Comparison of ENCODE assay signal across 28 mouse cellular contexts in genomic region chr2:170857507-170857906, GRCm38 (mm10).
DNase-seq lines count a peak whose midpoint lies in the region; ATAC-seq and TF ChIP-seq lines count a peak whose summit lies in the region.
"Had no signal": no experiment of that assay in that cellular context is flagged by ENCODE, and none has a peak within 500 bp of the region (broad histone marks: within the 10 kb centered on the region; RNA-seq: fewer than 3 reads in every experiment).

No protein-coding gene starts in this region.

- DNase-seq in hindbrain, embryonic 10.5 days (ENCODE audit: low spot score) = no peak
- DNase-seq in hindbrain, embryonic 14.5 days (ENCODE audit: low spot score) = no peak
- no peak for DNase-seq in kidney, postnatal 4 days
- DNase-seq in kidney, postnatal 0 days (ENCODE audit: low spot score) = peak; percentile 55
- DNase-seq in kidney, postnatal 10 days = no peak
- no peak for DNase-seq in midbrain, embryonic 11.5 days (ENCODE audit: low spot score, missing footprints)
- DNase-seq: adrenal gland, adult 8-10 months; adrenal gland, postnatal 14 days; adrenal gland, postnatal 36 days; B cell, adult 2 months; cerebellum, adult 11-12 months; cerebellum, adult 2 months; cerebellum, adult 9-10 months; cerebellum, postnatal 10 days; cerebellum, postnatal 25 days had no signal

- H3K4me2 ChIP-seq in hindbrain, embryonic 14.5 days (replicated peaks) = no peak overlapping the region
- H3K4me2 ChIP-seq in kidney, embryonic 15.5 days = peak overlapping the region; percentile 24
- no peak overlapping the region for H3K4me2 ChIP-seq in kidney, postnatal 0 days (ENCODE audit: low read length)
- H3K4me2 ChIP-seq in midbrain, embryonic 12.5 days (replicated peaks) = no peak overlapping the region
- H3K4me2 ChIP-seq in midbrain, embryonic 11.5 days = no peak overlapping the region
- H3K4me2 ChIP-seq: embryonic facial prominence, embryonic 13.5 days; embryonic facial prominence, embryonic 15.5 days; forebrain, embryonic 12.5 days had no signal

- ATAC-seq in hindbrain, embryonic 14.5 days (ENCODE audit: low FRiP score) = no peak
- peak; percentile 61; the same call in 1 of the 2 replicates for ATAC-seq in kidney, embryonic 15.5 days (replicated peaks; ENCODE audit: low FRiP score)
- ATAC-seq in kidney, postnatal 0 days (replicated peaks; ENCODE audit: low FRiP score, low read depth) = no peak
- ATAC-seq in midbrain, embryonic 12.5 days (ENCODE audit: low FRiP score, low read depth) = no peak
- ATAC-seq in midbrain, embryonic 11.5 days (ENCODE audit: low FRiP score) = no peak
- ATAC-seq: activated CD4-positive, CD25-positive, alpha-beta regulatory T cell, adult 4 months; CD4-positive, CD25-positive, alpha-beta regulatory T cell, adult 4 months; forebrain, embryonic 14.5 days; Patski had no signal

- H3K9me3 ChIP-seq in hindbrain, embryonic 10.5 days = no peaks in the 10 kb centered on the region
- no peaks in the 10 kb centered on the region for H3K9me3 ChIP-seq in hindbrain, embryonic 14.5 days (ENCODE audit: control insufficient read depth, low read length)
- no peaks in the 10 kb centered on the region for H3K9me3 ChIP-seq in kidney, embryonic 15.5 days (replicated peaks)
- no peaks in the 10 kb centered on the region for H3K9me3 ChIP-seq in kidney, postnatal 0 days (replicated peaks; ENCODE audit: low read length)
- no peaks in the 10 kb centered on the region for H3K9me3 ChIP-seq in midbrain, embryonic 12.5 days
- H3K9me3 ChIP-seq in midbrain, embryonic 11.5 days (ENCODE audit: control insufficient read depth, low read length) = no peaks in the 10 kb centered on the region
- H3K9me3 ChIP-seq: embryonic facial prominence, embryonic 13.5 days; embryonic facial prominence, embryonic 15.5 days; forebrain, embryonic 10.5 days; forebrain, embryonic 12.5 days had no signal

- TF ChIP-seq CTCF in kidney, postnatal 0 days (IDR thresholded peaks at IDR 0.05; ENCODE audit: low read depth) = no peak

- no peak overlapping the region for H3K4me3 ChIP-seq in hindbrain, embryonic 10.5 days
- no peak overlapping the region for H3K4me3 ChIP-seq in hindbrain, embryonic 14.5 days (replicated peaks; ENCODE audit: low read length)
- no peak overlapping the region for H3K4me3 ChIP-seq in kidney, embryonic 15.5 days (replicated peaks)
- H3K4me3 ChIP-seq in kidney, postnatal 0 days (replicated peaks; ENCODE audit: low read depth, low read length) = no peak overlapping the region
- H3K4me3 ChIP-seq in midbrain, embryonic 12.5 days = no peak overlapping the region
- H3K4me3 ChIP-seq in midbrain, embryonic 11.5 days (ENCODE audit: low read depth, low read length) = no peak overlapping the region
- H3K4me3 ChIP-seq: embryonic facial prominence, embryonic 13.5 days; embryonic facial prominence, embryonic 15.5 days; erythroblast, embryonic 14.5 days; forebrain, embryonic 10.5 days; forebrain, embryonic 12.5 days had no signal

- 66% methylated on average over 7 of the region's 7 CpGs for WGBS in hindbrain, embryonic 10.5 days
- 58% methylated on average over 7 of the region's 7 CpGs for WGBS in hindbrain, embryonic 14.5 days
- 37% methylated on average over 7 of the region's 7 CpGs for WGBS in kidney, embryonic 15.5 days
- 32% methylated on average over 7 of the region's 7 CpGs for WGBS in kidney, postnatal 0 days
- WGBS in midbrain, embryonic 12.5 days = 51% methylated on average over 7 of the region's 7 CpGs
- WGBS in midbrain, embryonic 11.5 days = 50% methylated on average over 7 of the region's 7 CpGs

- peaks cover 41% of the 10 kb centered on the region for H3K4me1 ChIP-seq in hindbrain, embryonic 10.5 days (replicated peaks)
- peaks cover 9% of the 10 kb centered on the region for H3K4me1 ChIP-seq in hindbrain, embryonic 14.5 days (replicated peaks; ENCODE audit: control insufficient read depth, insufficient read depth, low read length)
- H3K4me1 ChIP-seq in kidney, embryonic 15.5 days = peaks cover 23% of the 10 kb centered on the region
- H3K4me1 ChIP-seq in kidney, postnatal 0 days (replicated peaks; ENCODE audit: insufficient read depth, low read length) = no peaks in the 10 kb centered on the region
- peaks cover 22% of the 10 kb centered on the region for H3K4me1 ChIP-seq in midbrain, embryonic 12.5 days
- peaks cover 8% of the 10 kb centered on the region for H3K4me1 ChIP-seq in midbrain, embryonic 11.5 days (ENCODE audit: control insufficient read depth, insufficient read depth, low read length)

- no peaks in the 10 kb centered on the region for H3K27me3 ChIP-seq in hindbrain, embryonic 10.5 days (ENCODE audit: insufficient read depth, poor library complexity, severe bottlenecking)
- no peaks in the 10 kb centered on the region for H3K27me3 ChIP-seq in hindbrain, embryonic 14.5 days (ENCODE audit: control insufficient read depth, insufficient read depth, low read length)
- H3K27me3 ChIP-seq in kidney, embryonic 15.5 days = no peaks in the 10 kb centered on the region
- H3K27me3 ChIP-seq in kidney, postnatal 0 days (ENCODE audit: insufficient read depth, low read length) = no peaks in the 10 kb centered on the region
- H3K27me3 ChIP-seq in midbrain, embryonic 12.5 days = no peaks in the 10 kb centered on the region
- no peaks in the 10 kb centered on the region for H3K27me3 ChIP-seq in midbrain, embryonic 11.5 days (ENCODE audit: control insufficient read depth, insufficient read depth, low read length)
- H3K27me3 ChIP-seq: CH12.LX; embryonic facial prominence, embryonic 13.5 days; embryonic facial prominence, embryonic 15.5 days; Patski had no signal

- H3K36me3 ChIP-seq in hindbrain, embryonic 10.5 days = no peaks in the 10 kb centered on the region
- no peaks in the 10 kb centered on the region for H3K36me3 ChIP-seq in hindbrain, embryonic 14.5 days (replicated peaks; ENCODE audit: control insufficient read depth, insufficient read depth)
- no peaks in the 10 kb centered on the region for H3K36me3 ChIP-seq in kidney, embryonic 15.5 days
- no peaks in the 10 kb centered on the region for H3K36me3 ChIP-seq in kidney, postnatal 0 days (ENCODE audit: insufficient read depth, low read length)
- H3K36me3 ChIP-seq in midbrain, embryonic 12.5 days = no peaks in the 10 kb centered on the region
- H3K36me3 ChIP-seq in midbrain, embryonic 11.5 days (ENCODE audit: control insufficient read depth, insufficient read depth, low read length) = no peaks in the 10 kb centered on the region
- H3K36me3 ChIP-seq: embryonic facial prominence, embryonic 13.5 days; embryonic facial prominence, embryonic 15.5 days; forebrain, embryonic 10.5 days; forebrain, embryonic 12.5 days; G1E had no signal

- 0 out of 2 replicates have a peak overlapping the region, but pooled peaks have one; percentile 30 for H3K27ac ChIP-seq in hindbrain, embryonic 10.5 days
- H3K27ac ChIP-seq in hindbrain, embryonic 14.5 days = no peak overlapping the region
- 0 out of 2 replicates have a peak overlapping the region, but pooled peaks have one; percentile 8 for H3K27ac ChIP-seq in kidney, embryonic 15.5 days
- no peak overlapping the region for H3K27ac ChIP-seq in kidney, postnatal 0 days
- H3K27ac ChIP-seq in midbrain, embryonic 12.5 days (replicated peaks) = 0 out of 2 replicates have a peak overlapping the region, but pooled peaks have one; percentile 30
- H3K27ac ChIP-seq in midbrain, embryonic 11.5 days (ENCODE audit: low read depth, low read length) = no peak overlapping the region
- H3K27ac ChIP-seq: embryonic facial prominence, embryonic 13.5 days; embryonic facial prominence, embryonic 15.5 days; forebrain, embryonic 10.5 days; forebrain, embryonic 12.5 days had no signal

- no peak overlapping the region for H3K9ac ChIP-seq in hindbrain, embryonic 14.5 days
- H3K9ac ChIP-seq in kidney, embryonic 15.5 days = no peak overlapping the region
- H3K9ac ChIP-seq in kidney, postnatal 0 days (ENCODE audit: low read depth, low read length) = no peak overlapping the region
- no peak overlapping the region for H3K9ac ChIP-seq in midbrain, embryonic 12.5 days (replicated peaks)
- H3K9ac ChIP-seq in midbrain, embryonic 11.5 days (ENCODE audit: low read length) = no peak overlapping the region
- H3K9ac ChIP-seq: embryonic facial prominence, embryonic 13.5 days; embryonic facial prominence, embryonic 15.5 days; forebrain, embryonic 12.5 days had no signal

Comparison
In these comparisons a context has a peak if more than half of its experiments do, and no peak if none do; other contexts are left out.
1. H3K27ac ChIP-seq: peak in hindbrain, embryonic 10.5 days (single experiment), kidney, embryonic 15.5 days (single experiment) and midbrain, embryonic 12.5 days (single experiment); none in hindbrain, embryonic 14.5 days (single experiment), kidney, postnatal 0 days (single experiment) and midbrain, embryonic 11.5 days (single experiment).